Mouse (Mus musculus) urinary bladder, postnatal 14 days (tissue): ENCODE results near the gene Tmem123.

ENCODE experiments used
- DNase-seq: peaks from one replicate; pipeline ENCODE4 v3.0.0; 2021; ENCODE audit warnings: low spot score

The Tmem123 gene

DNA sequence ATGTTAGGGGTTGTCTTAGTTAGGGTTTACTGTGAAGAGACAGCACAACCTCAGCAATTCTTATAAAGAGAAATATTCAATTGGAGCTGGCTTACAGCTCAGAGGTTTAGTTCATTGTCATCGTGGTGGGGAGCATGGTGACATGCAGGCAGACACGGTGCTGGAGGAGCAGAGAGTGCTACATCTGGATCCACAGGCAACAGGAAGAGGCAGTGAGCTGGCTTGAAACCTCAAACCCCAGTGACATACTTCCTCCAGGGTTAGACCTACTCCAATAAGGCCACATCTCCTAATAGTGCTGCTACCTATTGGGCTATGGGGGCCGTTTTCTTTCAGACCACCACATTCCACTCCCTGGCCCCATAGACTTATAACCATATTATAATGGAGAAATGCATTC, 12.1 kb downstream of the Tmem123 start:
- no peak for DNase-seq

DNA sequence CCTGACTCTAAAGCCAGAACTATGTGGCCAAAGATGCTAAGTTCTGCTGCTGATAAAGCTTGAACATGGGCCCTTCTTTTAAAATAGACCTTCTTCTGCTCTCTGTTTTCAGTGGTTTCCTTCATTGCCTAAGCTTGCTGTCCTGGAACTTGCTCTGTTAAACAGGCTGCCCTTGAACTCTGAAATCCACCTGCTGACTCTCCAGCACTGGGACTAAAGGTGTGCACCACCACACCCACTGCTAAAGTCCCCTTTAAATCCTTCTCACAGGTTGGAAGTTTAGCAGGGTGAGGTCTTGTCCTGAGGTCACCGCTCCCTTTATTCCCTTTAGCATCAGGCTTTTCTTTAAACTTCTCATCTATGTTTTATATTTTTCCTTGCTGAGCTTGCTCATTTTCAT, 13.1 kb downstream of the Tmem123 start:
- no peak for DNase-seq

DNA sequence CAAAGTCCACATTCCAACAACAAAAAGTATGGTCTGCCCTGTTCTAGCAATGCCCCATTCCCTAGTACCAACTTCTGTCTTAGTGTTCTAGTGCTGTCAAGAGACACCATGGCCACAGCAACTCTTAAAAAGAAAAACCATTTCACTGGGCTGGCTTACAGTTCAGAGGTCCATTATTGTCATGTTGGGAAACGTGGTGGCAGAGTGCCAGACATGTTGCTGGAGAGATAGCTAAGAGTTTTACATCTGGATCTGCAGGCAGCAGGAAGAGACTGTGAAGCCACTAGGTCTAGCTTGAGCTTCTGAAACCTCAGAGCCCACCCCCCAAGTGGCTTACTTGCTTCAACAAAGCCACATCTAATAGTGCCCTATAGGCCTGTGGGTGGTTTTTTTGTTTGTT, 13.8 kb downstream of the Tmem123 start:
- DNase-seq = no peak

DNA sequence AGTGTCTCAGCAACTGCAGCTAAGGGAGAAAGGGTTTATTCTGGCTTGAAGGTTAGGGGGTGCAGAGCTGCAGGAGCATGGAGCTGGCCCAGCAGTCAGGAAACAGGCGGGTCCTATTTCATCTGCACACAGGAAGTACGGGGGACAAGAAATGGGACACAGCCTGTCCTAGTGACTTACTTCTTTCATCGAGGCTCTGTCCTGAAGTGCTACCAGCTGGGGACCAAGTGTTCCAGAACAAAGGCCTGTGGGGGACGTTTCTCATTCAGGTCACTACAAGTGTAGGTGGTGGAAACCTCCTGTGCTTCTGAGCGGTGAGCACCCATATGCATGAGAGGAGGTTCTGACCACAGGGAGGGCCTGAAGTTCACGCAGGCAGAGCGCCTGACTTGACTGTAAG, 14.9 kb downstream of the Tmem123 start:
- DNase-seq = no peak

DNA sequence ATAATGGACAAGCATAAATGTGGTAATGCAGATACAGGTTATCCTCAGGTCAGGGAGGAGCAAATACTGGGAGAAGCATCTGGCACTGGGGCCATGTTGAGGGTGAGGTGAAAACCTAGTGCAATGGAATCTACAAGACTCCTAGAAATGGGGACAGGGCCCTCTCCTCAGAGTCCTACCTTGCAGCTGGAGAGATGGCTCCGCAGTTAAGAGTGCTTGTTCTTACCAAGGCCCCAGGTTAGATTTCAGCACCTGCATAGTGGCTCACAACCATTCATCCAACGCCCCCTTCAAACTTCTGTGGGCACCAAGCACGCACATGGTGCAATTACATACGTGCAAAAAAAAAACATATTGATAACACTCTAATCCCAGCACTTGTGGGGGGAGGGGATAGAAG, 15.9 kb downstream of the Tmem123 start:
- DNase-seq = no peak

DNA sequence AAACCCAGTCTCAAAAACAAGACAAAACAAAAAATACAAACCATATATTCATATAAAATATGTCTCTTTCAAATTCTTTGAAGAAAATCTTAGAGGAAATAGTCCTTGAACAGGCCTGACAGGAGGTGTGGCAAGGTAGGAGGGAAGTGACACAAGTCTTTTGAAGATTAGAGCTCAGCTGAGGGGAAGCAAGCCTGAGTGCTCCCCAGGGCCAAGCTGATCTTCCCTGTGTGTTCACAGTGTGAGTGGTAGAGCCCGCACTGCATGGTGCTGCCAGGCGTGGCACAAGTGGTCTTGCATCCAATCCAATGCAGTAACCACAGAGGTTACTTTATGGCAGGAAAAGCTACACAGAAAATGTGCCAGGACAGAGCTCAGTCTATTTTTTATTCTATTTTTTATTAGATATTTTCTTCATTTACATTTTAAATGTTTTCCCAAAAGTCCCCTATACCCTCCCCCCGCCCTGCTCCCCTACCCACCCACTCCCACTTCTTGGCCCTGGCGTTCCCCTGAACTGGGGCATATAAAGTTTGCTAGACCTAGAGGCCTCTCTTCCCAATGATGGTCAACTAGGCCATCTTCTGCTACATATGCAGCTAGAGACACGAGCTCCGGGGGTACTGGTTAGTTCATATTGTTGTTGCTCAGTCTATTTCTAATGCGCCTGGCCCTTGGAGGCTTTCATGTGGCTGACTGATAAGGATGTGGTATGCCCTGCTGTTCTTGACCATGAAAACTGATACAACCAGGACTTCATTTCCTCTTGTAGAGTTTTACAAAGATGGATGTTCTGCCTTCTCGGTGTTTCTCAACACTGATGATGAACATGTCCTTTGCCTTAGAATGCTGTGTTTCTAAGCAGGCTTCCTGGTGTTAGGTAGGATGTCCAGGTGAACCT, 16.7 kb downstream of the Tmem123 start:
- no peak for DNase-seq

DNA sequence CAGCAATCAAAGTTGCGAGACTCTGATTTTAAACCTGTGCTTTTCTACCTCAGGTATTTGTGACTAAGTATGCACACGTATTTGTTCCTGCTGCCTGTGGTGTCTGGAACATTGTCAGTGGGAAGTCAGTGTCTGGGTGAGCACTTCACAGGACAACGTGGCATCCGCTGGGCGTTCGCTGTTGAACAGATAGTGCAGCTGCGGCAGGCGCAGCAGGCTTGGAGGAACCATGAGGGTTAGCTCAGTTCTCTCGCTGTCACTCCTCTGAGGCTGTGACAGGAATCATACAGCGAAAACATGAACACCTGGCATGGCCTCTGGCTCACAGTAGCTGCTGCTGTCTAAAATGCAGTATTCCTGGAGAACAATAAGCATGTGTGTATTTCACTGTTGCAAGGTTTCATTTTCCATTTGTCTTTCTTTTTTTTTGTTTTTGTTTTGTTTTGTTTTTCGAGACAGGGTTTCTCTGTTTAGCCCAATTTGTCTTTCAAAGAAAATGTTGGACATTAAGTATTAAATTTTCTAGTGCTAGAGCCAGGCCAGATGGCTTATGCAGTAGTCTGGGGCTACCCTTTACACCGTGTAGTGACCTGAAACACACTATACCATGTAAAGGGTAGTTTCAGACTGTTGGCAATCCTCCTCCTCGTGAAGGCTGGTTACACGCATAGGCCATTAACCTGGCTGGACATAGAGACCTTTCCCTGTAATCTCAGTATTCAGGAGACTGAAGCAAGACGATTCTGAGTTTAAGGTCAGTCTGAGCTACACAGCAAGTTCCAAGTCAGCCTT, 20.2 kb downstream of the Tmem123 start:
- DNase-seq = no peak

DNA sequence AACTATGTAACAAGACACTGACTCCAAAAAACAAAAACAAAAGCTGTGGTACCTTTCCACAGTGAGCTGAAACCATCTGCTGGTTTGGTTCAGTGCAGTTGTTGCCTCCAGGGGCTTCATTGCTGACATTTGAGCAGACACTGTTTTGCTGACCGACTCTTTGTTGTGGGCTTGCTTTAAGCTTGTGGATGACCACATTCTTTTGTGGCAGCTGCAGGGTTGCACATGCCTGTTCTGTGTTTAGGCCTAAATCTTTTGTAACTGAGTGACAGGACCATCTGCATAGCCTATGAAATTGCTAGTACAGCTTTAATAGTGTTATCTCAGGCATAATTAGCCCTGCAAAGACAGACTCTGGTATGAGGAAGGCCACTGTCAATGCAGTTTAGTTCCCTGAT, 20.8 kb downstream of the Tmem123 start:
- no peak for DNase-seq

DNA sequence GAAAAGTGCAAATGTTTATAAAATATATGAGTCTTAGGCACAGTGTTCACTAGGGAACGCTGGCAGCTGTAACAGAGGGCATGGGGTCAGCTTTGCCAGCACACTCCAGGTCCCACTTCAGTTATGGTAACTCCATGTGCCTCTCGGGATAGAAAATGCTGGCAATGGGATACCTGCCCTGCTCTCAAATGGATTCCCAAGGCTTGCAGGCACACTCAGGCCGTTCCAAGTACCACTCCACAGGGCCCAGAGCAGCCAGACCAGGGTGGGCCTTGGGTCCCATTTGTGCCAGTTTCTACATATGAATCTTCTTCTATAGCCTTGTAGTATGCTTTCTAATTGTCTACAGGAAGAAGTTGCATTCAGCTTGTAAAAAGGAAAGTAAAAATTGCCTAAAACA, 21.6 kb downstream of the Tmem123 start:
- no peak for DNase-seq

DNA sequence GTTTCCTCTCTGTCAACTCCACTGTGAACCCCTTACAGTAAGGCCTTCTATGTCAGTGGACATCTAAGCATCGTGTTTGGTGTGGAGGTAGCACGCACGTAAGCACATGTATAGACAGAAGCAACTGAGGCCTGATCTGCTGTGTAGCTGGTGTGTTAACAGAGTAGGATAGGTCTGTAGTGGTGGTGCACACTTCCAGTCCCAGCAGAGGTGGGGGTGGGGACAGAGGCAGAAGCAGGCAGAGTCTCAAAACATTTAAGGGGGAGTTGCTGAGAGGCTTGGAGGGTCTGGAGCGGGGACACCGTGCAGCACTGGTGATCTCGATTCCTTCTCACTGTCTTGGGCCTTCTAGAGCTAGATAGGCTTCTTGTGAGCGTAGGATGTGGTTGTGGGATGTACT, 22.2 kb downstream of the Tmem123 start:
- DNase-seq = no peak

DNA sequence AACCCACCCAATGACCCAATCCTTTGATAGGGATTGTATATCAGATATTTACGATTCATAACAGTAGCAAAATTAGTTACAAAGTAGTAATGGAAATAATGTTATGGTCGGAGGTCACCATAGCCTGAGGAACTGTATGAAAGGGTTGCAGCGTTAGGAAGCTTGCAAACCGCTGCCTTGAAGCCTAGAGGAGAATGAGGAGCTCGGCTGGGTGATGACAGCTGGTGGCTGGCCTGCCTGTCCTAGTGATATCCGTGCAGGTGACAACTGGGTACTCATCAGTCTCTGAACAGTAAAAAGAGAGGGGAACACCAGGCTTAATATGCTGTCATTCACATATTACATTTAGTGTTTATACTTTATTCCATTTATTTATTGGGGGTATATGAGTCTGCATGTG, 24.6 kb downstream of the Tmem123 start:
- no peak for DNase-seq

DNA sequence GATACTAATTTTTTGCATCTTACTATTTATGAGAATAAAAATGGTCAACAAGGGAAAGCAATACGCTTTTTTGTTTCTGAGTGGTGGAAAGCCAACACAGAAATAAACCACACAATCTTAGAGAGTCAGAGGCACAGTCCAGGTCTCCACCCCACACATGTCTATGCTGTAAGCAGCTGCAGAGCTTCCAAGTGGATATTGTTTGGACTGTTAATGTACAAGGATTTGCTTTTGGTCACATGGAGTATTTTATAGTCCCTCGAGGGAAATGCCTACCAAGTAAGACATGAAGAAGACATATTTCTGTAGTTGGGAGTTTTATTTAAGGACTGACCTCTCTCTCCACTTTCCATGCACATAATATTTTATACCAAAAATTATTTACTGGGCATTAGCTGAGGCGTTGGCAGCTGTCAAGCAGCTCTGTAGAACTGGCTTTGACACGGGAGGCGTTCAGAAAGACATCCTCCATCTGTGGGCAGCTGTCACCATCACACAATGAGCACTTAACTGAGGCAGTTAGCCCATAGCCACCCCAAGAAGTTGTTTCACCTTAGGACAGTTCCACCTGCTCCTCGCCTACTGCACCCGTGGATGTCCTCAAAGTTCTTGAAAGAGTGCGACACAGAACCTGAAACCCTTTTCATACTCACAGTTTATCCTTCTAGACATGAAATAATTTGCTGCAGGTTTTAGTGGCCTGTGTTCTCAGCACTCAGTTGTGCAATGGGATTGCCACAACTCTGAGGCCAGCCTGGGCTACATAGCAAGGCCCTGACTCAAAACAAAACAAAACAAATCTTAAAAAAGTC, 26.1 kb downstream of the Tmem123 start:
- no peak for DNase-seq

DNA sequence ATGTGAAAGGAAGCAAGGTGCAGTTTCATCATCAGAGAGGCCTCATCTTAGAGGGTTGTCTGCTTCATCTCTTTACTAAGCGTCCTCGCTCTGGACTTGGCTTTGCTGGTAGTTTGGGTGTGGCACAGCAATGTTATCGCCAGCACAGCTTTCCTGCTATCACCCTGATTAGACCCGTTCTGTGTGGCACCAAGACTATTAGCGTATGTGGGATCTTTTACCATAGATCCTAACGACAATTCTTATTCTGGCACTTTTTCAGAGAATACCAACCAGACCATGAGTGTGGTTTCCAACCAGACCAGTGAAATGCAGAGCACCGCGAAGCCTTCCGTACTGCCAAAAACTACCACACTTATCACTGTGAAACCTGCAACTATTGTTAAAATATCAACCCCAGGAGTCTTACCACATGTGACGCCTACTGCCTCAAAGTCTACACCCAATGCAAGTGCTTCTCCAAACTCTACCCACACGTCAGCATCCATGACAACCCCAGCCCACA, 26.8 kb downstream of the Tmem123 start:
- DNase-seq = no peak

DNA sequence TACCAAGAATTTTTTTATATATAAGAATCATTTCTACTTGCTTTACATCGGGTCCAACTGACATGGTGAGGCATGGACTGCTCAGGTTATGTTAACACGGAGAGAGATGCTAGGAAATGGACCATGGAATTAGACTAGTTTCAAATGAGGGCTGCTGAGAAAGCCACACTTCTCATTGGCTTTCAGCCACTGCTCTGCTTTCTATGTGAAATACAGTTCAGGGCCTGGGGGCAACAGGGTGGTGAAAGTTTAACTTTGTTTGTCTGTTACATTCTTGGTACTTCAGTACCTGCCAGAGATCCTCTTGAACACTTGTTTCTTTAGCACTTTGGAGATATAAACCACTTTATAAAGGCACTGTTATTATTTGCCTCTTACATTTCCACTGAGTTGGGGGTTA, 29.7 kb downstream of the Tmem123 start:
- DNase-seq = no peak

DNA sequence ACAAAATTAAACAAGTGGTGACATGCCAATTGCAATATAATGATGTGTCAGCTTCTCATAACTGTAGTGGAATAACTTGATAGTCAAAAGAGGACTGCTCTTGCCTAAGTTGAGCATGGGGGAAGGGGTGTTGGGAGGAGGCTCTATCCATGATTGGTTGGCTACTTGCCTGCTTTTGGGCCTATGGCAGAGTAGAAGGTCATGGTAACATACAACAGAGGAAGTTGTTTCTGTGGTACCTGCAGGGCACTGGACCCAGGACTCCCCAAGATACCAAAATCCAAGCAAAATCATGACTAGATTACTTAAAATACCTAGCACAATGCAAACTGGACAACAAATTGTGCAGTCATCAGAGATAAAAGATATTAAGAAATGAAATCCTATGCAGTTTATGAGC, 31.7 kb downstream of the Tmem123 start:
- DNase-seq = no peak

DNA sequence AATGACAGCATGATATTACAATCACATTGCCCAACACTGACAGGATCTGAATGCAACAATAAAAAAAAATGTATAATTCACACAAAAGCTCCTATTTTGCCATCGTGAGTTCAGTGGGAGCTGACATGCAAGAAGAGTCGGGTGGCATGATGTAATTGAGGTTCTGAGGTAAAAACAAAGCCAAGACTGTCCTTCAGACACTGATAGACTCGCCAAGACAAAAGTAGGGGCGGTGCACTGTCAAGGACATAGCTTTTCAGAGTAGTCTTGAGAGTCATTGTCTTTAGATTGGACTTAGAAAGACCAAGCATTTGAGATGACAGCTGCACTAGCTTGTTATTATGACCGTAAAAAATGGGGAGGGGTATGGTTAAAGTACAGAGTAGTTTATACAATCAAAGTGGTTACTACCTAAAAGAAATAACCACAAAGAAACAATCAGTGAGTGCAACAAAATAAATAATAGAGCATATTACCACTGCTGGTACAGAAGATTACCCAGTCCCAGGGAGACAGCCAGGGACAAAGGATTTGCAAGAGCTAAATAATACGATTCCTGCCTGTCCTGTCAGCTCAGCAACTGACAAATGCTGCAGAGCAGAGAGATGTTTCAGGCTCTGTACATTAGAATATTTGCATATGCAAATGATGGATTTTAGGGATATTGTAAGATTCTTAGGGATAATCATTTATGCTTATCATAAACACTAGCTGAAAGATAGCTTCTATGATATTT, 32.5 kb downstream of the Tmem123 start:
- DNase-seq = no peak

DNA sequence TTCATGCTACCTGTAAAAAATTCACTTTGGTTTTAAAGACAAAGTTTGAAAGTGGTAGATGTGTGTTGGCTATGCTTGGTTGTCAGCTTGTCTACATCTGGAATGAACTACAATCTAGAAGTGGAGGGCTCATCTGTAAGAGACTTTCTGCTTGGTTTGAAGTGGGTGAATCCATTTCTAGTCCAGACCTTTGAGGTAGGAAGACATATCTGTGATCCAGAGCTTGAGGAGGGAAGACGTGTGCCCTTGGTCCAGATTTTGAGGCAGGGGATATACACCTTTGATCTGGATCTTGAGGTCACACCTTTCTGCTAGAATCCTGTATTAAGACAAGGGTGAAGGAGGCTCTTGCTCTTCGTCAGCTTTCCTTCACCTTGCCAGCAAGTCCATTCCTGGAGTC, 33.7 kb downstream of the Tmem123 start:
- no peak for DNase-seq

DNA sequence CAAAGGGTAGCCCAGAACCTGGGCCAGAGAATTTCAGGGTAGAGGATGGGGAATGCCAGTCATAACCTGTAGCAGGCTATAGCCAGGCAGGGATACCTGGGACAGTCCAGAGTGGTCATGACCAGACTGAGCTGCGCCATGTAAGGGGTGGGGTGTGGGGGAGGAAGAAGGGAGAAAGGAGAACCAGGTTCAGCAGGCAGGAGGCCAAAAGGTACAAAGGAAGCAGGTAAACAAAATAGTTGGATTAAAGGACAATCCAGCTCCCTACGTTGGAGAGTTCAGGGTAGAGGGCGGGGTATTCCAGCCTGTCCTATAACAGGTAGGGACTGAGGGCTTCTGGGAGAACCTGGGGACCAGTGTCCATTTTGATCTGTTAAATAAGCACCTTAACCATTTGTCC, 34.7 kb downstream of the Tmem123 start:
- no peak for DNase-seq

DNA sequence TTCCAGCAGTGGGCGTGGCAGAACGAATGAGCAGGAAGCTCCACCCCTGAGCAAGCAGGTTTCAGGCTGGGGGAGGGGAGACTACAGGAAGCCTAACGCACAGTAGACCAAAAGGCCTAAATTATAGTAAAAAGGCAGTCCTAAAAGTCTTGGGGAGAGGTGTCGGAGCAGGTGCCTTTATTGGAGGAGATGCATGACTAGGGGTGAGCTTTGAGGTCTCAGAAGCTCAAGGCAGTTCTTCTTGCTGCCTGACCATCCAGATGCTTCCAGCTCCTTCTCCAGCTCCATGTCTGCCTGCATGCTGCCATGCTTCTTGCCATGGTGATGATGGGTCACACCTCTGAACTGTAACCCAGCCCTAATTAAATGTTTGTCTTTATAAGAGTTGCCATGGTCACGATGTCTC, 41.3 kb downstream of the Tmem123 start:
- no peak for DNase-seq

DNA sequence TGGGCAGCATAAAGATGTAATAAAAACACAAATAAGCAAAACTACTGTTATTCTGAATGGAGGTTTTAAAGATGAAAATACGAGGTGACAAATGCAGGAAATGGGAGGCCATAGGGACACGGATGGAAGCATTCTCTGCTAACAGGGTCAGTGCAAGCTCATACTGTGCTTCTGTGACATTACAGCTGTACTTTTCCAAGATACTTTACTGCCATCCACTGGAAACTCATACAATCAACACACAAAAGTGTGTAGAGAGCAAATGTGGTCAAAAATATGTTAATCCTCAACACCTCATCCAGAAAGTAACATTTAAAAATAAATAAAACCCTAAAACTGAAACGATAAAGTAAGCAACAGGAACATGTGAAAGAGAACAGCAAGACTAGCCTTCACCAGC, 58.9 kb downstream of the Tmem123 start:
- no peak for DNase-seq

DNA sequence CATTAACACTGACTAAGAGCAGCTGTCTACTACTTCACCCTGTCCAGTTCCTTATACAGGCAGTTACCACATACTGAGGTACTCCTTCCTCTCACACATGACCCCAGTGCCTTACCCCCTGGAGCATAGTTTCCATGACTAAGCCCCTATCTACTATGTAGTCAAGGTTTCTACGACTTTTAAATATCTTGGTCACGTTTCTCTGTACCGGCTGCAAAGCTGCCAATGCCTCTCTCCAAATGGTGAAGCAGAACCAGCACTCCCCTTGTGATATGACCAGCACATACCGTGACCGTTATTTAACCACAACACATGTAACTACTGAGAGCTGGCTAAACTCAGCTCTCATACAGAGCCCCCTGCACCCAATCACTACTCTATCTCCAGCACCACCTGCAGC, 61.1 kb downstream of the Tmem123 start:
- no peak for DNase-seq

DNA sequence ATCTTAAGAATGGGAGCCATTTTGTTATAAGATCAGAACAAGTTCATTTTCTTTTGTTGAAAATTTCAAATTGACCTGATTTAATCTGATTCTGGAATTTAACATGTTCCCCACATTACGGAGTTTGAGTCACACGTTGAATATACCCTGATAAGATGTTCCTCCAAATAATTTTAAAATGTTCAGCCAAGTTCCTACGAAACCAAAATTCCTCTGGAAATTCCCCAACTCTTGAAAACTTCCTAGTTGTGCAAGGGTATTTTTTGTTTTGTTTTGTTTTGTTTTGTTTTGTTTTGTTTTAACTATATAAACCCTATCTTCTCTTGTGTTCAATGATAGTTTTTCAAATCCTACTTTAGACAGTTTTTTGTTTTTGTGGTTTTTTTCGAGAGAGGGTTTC, 64.9 kb downstream of the Tmem123 start:
- DNase-seq = no peak
